Mouse (Mus musculus) 3134 (cell line): ENCODE results near the gene Gm43738.
A peak's percentile ranks its signal among the peaks of the same experiment; 100 is the strongest.

Experiments
- DNase-seq: peaks from one replicate; pipeline ENCODE4 v3.0.0-alpha.2; 2011; ENCODE audit warnings: low spot score; ENCODE audit not compliant: insufficient read length; ENCODE audit errors: extremely low read depth

Gm43738 gene

GRCm38 (mm10) chr3:89100811-89101210 is at the start of gene Gm43738:
Gene Gm43738 (minus strand): TSS chr3:89101099.
- no peak for DNase-seq

DNA sequence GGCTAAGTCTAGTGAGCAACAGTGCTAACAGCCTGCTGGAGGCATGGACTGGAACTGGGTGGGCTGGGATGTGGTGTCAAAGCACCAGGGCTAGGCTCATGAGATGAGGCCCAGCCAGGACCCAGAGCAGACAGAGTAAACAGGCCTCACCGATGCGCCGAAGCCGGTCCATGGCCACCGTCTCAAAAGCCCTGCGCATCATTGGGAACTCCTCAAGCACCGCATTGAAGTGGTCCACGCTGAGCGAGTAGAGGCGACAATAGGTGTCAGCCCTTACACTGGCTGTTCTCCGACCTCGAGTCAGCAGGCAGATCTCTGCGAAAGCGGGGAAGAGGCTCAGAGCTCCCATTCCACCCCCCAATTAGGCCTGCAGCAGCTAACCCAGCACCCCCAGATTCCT is 47.7 kb upstream of the Gm43738 start:
- no peak for DNase-seq

DNA sequence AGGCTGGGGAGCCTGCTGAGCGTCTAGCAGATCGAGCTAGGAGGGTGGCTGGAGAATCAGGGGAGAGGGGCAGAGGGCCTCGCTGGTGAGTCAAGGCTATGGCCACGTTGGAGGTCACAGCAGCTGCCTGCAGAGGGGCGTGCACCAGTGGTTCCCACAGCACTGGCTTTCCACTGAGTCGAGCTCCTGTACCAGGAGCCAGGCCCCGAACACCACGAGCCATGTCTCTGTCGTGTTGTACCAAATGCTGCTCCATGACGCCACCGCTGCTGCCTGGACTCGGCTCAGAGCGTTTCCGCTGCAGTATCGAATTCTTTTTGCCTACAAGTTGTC is 47.0 kb upstream of the Gm43738 start:
- DNase-seq = no peak

- no peak for DNase-seq
These were observed 46.4 kb upstream of the Gm43738 start for GRCm38 (mm10) chr3:89147101-89147978.

DNA sequence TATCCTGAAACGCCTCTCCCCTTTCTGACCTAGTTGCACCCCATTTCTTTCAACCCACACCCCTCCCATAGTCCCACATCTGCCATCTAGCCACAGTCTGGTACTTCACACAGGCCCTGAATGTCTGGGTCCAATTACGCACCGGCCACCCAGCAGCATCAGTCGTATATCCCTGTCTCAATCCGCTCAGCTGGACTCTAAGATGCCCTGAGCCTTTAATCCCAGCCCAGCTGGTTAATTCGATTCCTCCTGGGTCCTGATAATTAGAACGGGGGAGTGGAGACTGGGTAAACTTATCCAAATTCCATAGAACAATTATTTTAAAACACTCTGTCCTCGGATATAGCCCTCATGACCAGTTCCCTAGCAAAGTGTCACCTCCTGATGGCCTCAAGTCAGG is 44.7 kb upstream of the Gm43738 start:
- DNase-seq = no peak

GRCm38 (mm10) chr3:89144821-89145220 is 43.9 kb upstream of the Gm43738 start:
- DNase-seq = no peak

GRCm38 (mm10) chr3:89136365-89136764 is 35.5 kb upstream of the Gm43738 start:
- no peak for DNase-seq

DNA sequence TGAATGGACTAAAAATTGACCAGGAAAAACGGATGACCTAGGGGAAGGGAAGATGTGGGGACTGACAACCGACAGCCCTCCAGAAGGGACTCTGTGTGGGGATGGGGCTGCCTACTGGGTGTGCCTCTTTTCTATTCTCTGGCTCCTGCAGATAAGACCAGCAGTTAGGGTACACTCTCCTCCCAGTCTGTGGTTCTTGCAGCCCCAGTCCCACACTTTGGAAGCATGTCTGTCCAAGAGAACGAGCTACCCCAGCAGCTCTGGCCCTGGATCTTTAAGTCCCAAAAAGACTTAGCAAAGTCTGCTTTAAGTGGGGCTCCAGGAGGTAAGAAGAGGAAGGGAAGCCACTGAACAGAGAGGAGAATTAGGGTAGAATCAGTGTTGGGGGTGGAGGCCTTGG is 35.1 kb upstream of the Gm43738 start, which contains the start of gene Pklr:
Gene Pklr, plus strand, starts transcription at position 185 of the 400 bp plus-strand sequence.
- DNase-seq = no peak

- no peak for DNase-seq
These were observed 32.9 kb upstream of the Gm43738 start for GRCm38 (mm10) chr3:89133752-89134151.

DNA sequence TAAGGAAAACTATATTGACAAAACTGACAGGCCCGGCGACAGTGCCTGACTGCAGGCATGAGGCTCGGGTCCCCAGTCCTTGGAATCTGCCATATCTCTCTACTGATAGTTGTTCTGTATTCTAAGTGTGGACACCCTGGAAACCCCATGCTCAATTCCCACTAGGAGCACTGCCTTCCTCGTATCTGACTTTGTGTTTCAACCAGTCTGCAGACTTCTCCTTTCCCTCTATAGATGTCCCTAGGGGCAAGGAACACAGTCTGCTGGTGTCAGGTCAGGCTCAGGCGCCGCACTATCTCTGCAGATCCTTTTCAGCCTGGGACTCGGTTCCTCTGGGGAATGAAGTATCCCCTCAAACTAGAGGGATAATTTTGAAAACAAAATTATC is 32.2 kb upstream of the Gm43738 start:
- DNase-seq = no peak

- no peak for DNase-seq
These were observed 31.6 kb upstream of the Gm43738 start for GRCm38 (mm10) chr3:89132285-89133062.

DNA sequence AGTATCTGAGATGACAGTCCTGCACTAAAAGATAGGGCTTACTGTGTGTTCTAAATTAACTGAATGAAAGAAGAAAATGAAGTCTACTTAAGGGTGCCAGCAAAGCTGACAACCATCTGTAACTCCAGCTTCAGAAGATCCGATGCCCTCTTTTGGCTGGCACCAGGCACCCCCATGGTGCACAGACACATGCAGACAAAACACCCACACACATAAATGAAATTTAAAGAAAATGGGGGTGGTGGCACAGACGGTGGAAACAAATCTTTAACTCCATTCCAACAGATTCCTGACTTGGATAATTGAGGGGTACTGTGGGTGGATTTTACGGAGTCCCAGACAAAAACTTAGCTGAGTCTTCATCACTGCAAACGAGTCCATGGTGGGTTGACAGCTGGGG is 30.9 kb upstream of the Gm43738 start:
- no peak for DNase-seq

DNA sequence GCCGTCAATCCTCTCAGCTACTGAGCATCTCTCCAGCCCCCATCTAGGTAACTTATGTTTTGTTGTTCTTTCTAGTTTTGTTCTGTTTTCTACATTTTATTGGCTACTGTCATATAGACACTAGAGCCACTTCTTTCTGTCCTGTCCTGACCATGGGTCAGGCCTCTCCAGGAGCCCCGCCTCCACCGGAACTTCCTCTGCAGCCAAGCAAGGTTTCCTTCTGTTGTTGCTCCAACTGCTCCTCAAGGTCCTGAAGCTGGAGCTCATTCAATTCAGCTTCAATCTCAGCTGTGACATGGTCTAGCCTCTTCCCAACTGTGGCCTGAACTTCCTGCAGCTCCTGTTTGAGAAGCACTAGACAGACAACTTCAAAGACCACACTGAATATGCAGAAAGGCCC is 29.0 kb upstream of the Gm43738 start:
- DNase-seq = no peak

GRCm38 (mm10) chr3:89125981-89126380 is 25.1 kb upstream of the Gm43738 start:
- DNase-seq = no peak

GRCm38 (mm10) chr3:89124241-89124640 is 23.3 kb upstream of the Gm43738 start:
- DNase-seq = no peak

GRCm38 (mm10) chr3:89123313-89123712 is 22.4 kb upstream of the Gm43738 start:
- peak; percentile 32 for DNase-seq

GRCm38 (mm10) chr3:89115522-89115921 is 14.6 kb upstream of the Gm43738 start:
- DNase-seq = no peak

GRCm38 (mm10) chr3:89113058-89113457 is 12.2 kb upstream of the Gm43738 start:
- DNase-seq = no peak

DNA sequence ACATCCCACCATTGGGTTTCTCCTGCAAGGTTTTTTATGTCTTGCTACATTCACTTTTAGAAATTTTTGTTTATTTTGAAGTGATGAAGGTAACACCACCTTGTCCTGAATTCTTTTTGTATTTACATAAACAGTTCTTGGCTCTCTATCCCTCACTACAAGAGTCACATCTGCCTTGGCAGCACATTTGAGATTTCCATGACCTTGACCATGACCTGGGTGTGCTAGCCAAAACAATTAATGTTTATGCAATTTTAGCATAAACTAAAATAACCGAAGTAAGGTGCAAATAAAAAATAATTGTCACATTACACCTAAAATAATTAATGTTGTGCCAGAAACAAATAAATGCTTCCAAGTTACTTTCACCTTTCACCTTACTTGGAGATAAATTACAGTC is 7.2 kb upstream of the Gm43738 start:
- no peak for DNase-seq

- no peak for DNase-seq
These were observed 6.6 kb upstream of the Gm43738 start for GRCm38 (mm10) chr3:89107545-89107944.

GRCm38 (mm10) chr3:89106881-89107280 is 6.0 kb upstream of the Gm43738 start:
- no peak for DNase-seq

DNA sequence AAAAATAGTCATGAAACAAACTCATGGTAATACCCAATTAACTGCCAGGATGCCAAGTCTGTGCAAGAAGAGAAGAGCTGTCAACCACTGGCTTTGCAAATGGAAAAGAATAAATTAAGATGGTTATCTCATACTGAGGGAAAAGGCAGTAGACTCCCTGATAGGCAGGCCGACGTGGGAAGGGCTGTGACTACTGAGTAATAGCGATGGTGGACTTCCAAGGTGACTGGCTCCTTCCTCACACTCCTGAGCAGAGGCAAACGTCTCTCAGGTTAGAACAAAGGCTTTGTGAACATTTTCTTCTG is 2.3 kb upstream of the Gm43738 start:
- no peak for DNase-seq
